27 mouse cellular contexts compared by ENCODE assay signal in genomic region chr14:24292914-24293313, GRCm38 (mm10). TPM values are rescaled to one million over a fixed set of nuclear protein-coding genes. Genes with fewer than 3 reads are reported as not detected.
DNase-seq lines count a peak whose midpoint lies in the region; TF ChIP-seq lines count a peak whose summit lies in the region.
"Had no signal": no experiment of that assay in that cellular context is flagged by ENCODE, and none has a peak within 500 bp of the region (broad histone marks: within the 10 kb centered on the region; RNA-seq: fewer than 3 reads in every experiment).

Gene E330034G19Rik, plus strand, starts transcription at chr14:24293214.

- H3K9me3 ChIP-seq in heart, embryonic 10.5 days = no peaks in the 10 kb centered on the region
- H3K9me3 ChIP-seq: G1E had no signal

- TF ChIP-seq CTCF in testis, adult 2 months (IDR thresholded peaks at IDR 0.05; ENCODE audit: control insufficient read depth, insufficient read depth, insufficient replicate concordance, low read depth, low read length) = no peak

- peaks cover 13% of the 10 kb centered on the region; the same call in 1 of the 2 replicates for H3K4me1 ChIP-seq in heart, embryonic 10.5 days
- peaks cover 4% of the 10 kb centered on the region for H3K4me1 ChIP-seq in testis, adult 2 months (ENCODE audit: control insufficient read depth, insufficient read depth, low read length)

- H3K27ac ChIP-seq in heart, embryonic 10.5 days = peak within 1 kb of the TSS; percentile 31; the same call in 1 of the 2 replicates
- no peak within 1 kb of the TSS for H3K27ac ChIP-seq in testis, adult 2 months (ENCODE audit: control insufficient read depth, insufficient read depth, low read depth, low read length)

- no peak within 1 kb of the TSS for H3K4me3 ChIP-seq in heart, embryonic 10.5 days
- peak within 1 kb of the TSS; percentile 76 for H3K4me3 ChIP-seq in testis, adult 2 months (ENCODE audit: control insufficient read depth, low read depth, low read length)

- no peak for TF ChIP-seq POLR2A in testis, adult 2 months (IDR thresholded peaks at IDR 0.05; ENCODE audit: control insufficient read depth, low read depth, low read length)

- no peaks in the 10 kb centered on the region for H3K27me3 ChIP-seq in heart, embryonic 10.5 days (ENCODE audit: insufficient read depth, poor library complexity, severe bottlenecking)
- H3K27me3 ChIP-seq in testis, adult 2 months (ENCODE audit: control insufficient read depth, insufficient read depth, low read length) = no peaks in the 10 kb centered on the region
- H3K27me3 ChIP-seq: CH12.LX had no signal

- H3K36me3 ChIP-seq in heart, embryonic 10.5 days = no peaks in the 10 kb centered on the region
- H3K36me3 ChIP-seq in testis, adult 2 months (ENCODE audit: control insufficient read depth, insufficient read depth, low read length) = no peaks in the 10 kb centered on the region
- H3K36me3 ChIP-seq: G1E had no signal

- 49% methylated on average over 3 of the region's 3 CpGs for WGBS in heart, embryonic 10.5 days

- intact Hi-C loops in heart, postnatal 36 days (cut with DNase I) = no loop called here

- peak; percentile 0 for DNase-seq in embryo, embryonic 10 days (ENCODE audit: low spot score)
- no peak for DNase-seq in embryo, embryonic 10.5 days (ENCODE audit: low spot score)
- peak; percentile 51 for DNase-seq in heart, adult 11 months
- DNase-seq in heart, adult 18-20 months = no peak
- no peak for DNase-seq in heart, embryonic 10.5 days (ENCODE audit: low spot score)
- no peak for DNase-seq in heart, postnatal 36 days
- no peak for DNase-seq in testis, postnatal 10 days (ENCODE audit: low spot score)
- DNase-seq: adrenal gland, adult 2 months; adrenal gland, adult 8-10 months; adrenal gland, postnatal 10 days; adrenal gland, postnatal 14 days; adrenal gland, postnatal 25 days; adrenal gland, postnatal 36 days; B cell, adult 2 months; cerebellum, adult 11 months; cerebellum, adult 11-12 months had no signal

RNA-seq across cellular contexts. Expression of gene E330034G19Rik, which starts in this region (rescaled TPM):
- total RNA-seq in heart, adult 18-20 months (2021) = not detected
- not detected in 2 replicates for polyA plus RNA-seq in heart, embryonic 10.5 days (2016; fragmentation: Nextera tagmentation; extraction: Ambion mirVana)
- not detected for total RNA-seq in heart, postnatal 36 days (2021)
- polyA plus RNA-seq in testis, adult 2 months (2012; rRNA removed) = 6.7 and 7.9 TPM in 2 replicates
- total RNA-seq: adrenal gland, adult 18-20 months; adrenal gland, adult 2 months; adrenal gland, adult 8-10 months; adrenal gland, postnatal 10 days; adrenal gland, postnatal 14 days; adrenal gland, postnatal 25 days; adrenal gland, postnatal 36 days; adrenal gland, postnatal 4 days; CH12.LX; ES-E14; G1E; MEL had no signal
- polyA plus RNA-seq: activated CD4-positive, CD25-positive, alpha-beta regulatory T cell, adult 4 months; adrenal gland, adult 2 months; C2C12; CD4-positive, CD25-positive, alpha-beta regulatory T cell, adult 4 months; G1E; Patski had no signal

Comparison
In these comparisons a context has a peak if more than half of its experiments do, and no peak if none do; other contexts are left out.
1. DNase-seq: peak in embryo, embryonic 10 days (single experiment) and heart, adult 11 months (single experiment); none in embryo, embryonic 10.5 days (single experiment), heart, adult 18-20 months (0 of 2), heart, embryonic 10.5 days (single experiment), heart, postnatal 36 days (0 of 2) and testis, postnatal 10 days (single experiment).